Mouse (Mus musculus): ENCODE measurements at regions not wholly inside any gene's neighbourhood (a gene's known extent, or its start where the extent isn't known, plus 50 kb on each side); places are given as distances from the start of the nearest gene placed in this dataset.
"Not testable (repeated sequence)": the region's sequence is repeated elsewhere in the genome, so short reads cannot be mapped to it uniquely, and the experiment has no call there.

DNA sequence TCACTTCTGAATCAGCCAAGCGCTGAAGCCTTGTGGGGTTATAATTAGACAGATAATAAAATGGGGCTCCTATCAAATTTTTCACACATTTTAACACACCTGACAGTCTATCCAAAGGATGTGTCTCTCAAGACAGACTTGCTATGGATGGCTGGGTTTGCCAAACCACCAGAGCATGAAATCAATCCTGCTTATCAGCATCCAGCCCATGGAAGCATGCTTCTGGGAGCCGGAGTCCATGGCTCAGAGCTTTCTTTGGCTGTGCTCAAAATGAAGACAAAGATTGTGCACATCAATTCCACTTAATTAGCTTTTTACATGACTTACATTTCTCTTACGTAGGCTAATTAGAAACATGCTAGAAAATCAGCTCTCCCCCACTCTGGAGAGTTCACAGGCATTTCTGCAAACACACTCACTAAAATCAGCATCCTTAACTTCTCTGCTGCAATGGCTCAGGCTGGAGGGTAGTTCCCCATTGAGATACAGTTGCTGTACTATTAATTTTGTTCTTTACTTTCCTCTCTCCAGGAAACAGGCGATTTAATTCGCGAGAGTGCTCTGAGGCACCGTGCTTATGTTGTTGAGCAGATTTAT lies 135.6 kb downstream of the Fam174a start:
- H3K9me3 ChIP-seq (ENCODE audit: low read length) = no peaks in the 10 kb centered on the region
- no peaks in the 10 kb centered on the region for H3K36me3 ChIP-seq (ENCODE audit: insufficient read depth, low read length)
- no peaks in the 10 kb centered on the region for H3K4me1 ChIP-seq (ENCODE audit: insufficient read depth, low read length)
- no peak overlapping the region for H3K27ac ChIP-seq (ENCODE audit: low read depth, low read length)
- H3K9ac ChIP-seq (replicated peaks; ENCODE audit: low read length, poor library complexity, severe bottlenecking) = no peak overlapping the region
- TF ChIP-seq CTCF (IDR thresholded peaks at IDR 0.05) = no peak
- ATAC-seq (ENCODE audit: low FRiP score) (no peak), DNase-seq (ENCODE audit: low spot score) (peak; percentile 22)
- no peaks in the 10 kb centered on the region for H3K27me3 ChIP-seq (ENCODE audit: insufficient read depth, low read length)
- H3K4me2 ChIP-seq (ENCODE audit: low read depth, low read length, poor library complexity, severe bottlenecking) = no peak overlapping the region
- no peak overlapping the region for H3K4me3 ChIP-seq (ENCODE audit: low read depth, low read length)
- 69% methylated on average over 7 of the region's 7 CpGs for WGBS

DNA sequence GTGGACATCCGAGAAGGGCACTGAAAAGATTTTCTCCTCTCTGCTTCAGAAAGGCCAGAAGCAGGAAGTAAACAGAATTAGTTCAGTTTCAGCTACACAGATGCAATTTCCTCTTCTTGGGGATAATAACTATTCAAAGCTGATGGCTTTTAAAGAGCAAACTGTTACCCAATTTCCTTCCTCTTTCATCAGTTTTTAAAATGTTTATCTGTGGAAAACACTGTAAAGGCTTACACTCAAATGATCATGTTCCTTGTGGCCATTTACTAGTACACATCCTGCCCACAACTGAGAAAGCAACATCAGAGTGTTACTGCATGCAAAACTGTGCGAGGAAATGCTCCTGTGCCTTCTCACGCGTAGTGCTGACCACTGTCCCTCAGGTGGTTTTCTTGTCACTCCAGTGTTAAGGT lies 137.5 kb downstream of the Fam174a start:
- H3K4me3 ChIP-seq (ENCODE audit: low read depth, low read length) = no peak overlapping the region
- ATAC-seq (ENCODE audit: low FRiP score) (no peak), DNase-seq (ENCODE audit: low spot score) (no peak)
- no peak overlapping the region for H3K4me2 ChIP-seq (ENCODE audit: low read depth, low read length, poor library complexity, severe bottlenecking)
- H3K9me3 ChIP-seq (ENCODE audit: low read length) = no peaks in the 10 kb centered on the region
- TF ChIP-seq CTCF (IDR thresholded peaks at IDR 0.05) = no peak
- WGBS = 80% methylated on average over 4 of the region's 4 CpGs
- H3K9ac ChIP-seq (replicated peaks; ENCODE audit: low read length, poor library complexity, severe bottlenecking) = no peak overlapping the region
- no peaks in the 10 kb centered on the region for H3K27me3 ChIP-seq (ENCODE audit: insufficient read depth, low read length)
- H3K36me3 ChIP-seq (ENCODE audit: insufficient read depth, low read length) = no peaks in the 10 kb centered on the region
- no peaks in the 10 kb centered on the region for H3K4me1 ChIP-seq (ENCODE audit: insufficient read depth, low read length)
- no peak overlapping the region for H3K27ac ChIP-seq (ENCODE audit: low read depth, low read length)

DNA sequence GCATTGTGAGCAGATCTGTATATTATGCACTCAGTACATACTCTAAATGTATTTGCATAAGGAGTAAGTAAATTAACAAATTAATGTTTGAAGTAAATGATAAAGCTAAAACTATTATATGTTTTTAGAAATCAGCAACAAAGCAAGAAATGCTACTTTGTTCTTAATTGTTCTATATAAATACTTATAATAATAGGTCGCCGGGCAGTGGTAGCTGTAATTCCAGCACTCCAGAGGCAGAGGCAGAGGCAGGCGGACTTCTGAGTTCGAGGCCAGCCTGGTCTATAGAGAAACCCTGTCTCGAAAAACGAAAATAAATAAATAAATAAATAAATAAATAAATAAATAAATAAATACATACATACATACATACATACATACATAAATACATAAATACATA lies 138.3 kb downstream of the Fam174a start:
- peak; percentile 55 for DNase-seq (ENCODE audit: low spot score)
- not testable (repeated sequence) for H3K4me1 ChIP-seq (ENCODE audit: insufficient read depth, low read length); H3K27ac ChIP-seq (ENCODE audit: low read depth, low read length); H3K4me2 ChIP-seq (ENCODE audit: low read depth, low read length, poor library complexity, severe bottlenecking); H3K4me3 ChIP-seq (ENCODE audit: low read depth, low read length); H3K36me3 ChIP-seq (ENCODE audit: insufficient read depth, low read length); H3K27me3 ChIP-seq (ENCODE audit: insufficient read depth, low read length); H3K9ac ChIP-seq (replicated peaks; ENCODE audit: low read length, poor library complexity, severe bottlenecking); H3K9me3 ChIP-seq (ENCODE audit: low read length)
- ATAC-seq (ENCODE audit: low FRiP score) = peak; percentile 71; the same call in 1 of the 2 replicates
- WGBS = 80% methylated on average over 6 of the region's 6 CpGs

DNA sequence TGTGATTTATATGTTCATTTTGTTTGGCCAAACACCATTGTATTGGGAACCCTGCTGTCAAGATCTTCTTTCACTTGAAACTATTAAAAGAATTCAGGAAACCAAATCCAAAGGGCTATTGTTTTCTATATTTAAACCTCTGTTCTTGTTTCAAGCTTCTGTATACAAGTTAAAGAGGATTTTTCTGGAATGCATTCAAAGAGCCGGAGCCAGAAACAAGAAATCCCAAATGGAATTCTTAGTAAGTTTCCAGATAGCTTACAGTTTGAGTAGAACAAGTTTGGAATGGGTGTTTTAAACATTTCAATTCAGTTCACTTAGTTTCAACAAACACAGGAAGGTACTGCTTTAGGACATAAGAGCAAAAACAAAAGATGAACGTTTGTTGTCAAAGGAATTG lies 140.8 kb downstream of the Fam174a start:
- H3K4me2 ChIP-seq (ENCODE audit: low read depth, low read length, poor library complexity, severe bottlenecking) = no peak overlapping the region
- no peak overlapping the region for H3K9ac ChIP-seq (replicated peaks; ENCODE audit: low read length, poor library complexity, severe bottlenecking)
- no peak overlapping the region for H3K4me3 ChIP-seq (ENCODE audit: low read depth, low read length)
- no peaks in the 10 kb centered on the region for H3K36me3 ChIP-seq (ENCODE audit: insufficient read depth, low read length)
- no peak for TF ChIP-seq CTCF (IDR thresholded peaks at IDR 0.05)
- no peak overlapping the region for H3K27ac ChIP-seq (ENCODE audit: low read depth, low read length)
- no peaks in the 10 kb centered on the region for H3K9me3 ChIP-seq (ENCODE audit: low read length)
- ATAC-seq (ENCODE audit: low FRiP score) (no peak), DNase-seq (ENCODE audit: low spot score) (no peak)
- 43% methylated on average over 2 of the region's 2 CpGs for WGBS
- no peaks in the 10 kb centered on the region for H3K27me3 ChIP-seq (ENCODE audit: insufficient read depth, low read length)
- no peaks in the 10 kb centered on the region for H3K4me1 ChIP-seq (ENCODE audit: insufficient read depth, low read length)

- Histone ChIP-seq H3K4me1 (ENCODE audit: insufficient read depth, low read length) (no peaks in the 10 kb centered on the region), H3K27ac (ENCODE audit: low read depth, low read length) (no peak overlapping the region), H3K9ac (replicated peaks; ENCODE audit: low read length, poor library complexity, severe bottlenecking) (no peak overlapping the region), H3K4me3 (ENCODE audit: low read depth, low read length) (no peak overlapping the region), H3K9me3 (ENCODE audit: low read length) (no peaks in the 10 kb centered on the region), H3K4me2 (ENCODE audit: low read depth, low read length, poor library complexity, severe bottlenecking) (no peak overlapping the region), H3K27me3 (ENCODE audit: insufficient read depth, low read length) (no peaks in the 10 kb centered on the region), H3K36me3 (ENCODE audit: insufficient read depth, low read length) (no peaks in the 10 kb centered on the region)
- DNase-seq (ENCODE audit: low spot score) (no peak), ATAC-seq (ENCODE audit: low FRiP score) (no peak)
- no peak for TF ChIP-seq CTCF (IDR thresholded peaks at IDR 0.05)
- 90% methylated on average over 1 of the region's 1 CpGs for WGBS
Observed at GRCm38 (mm10) chr1:95459355-95459754, 145.9 kb downstream of the Fam174a start.

DNA sequence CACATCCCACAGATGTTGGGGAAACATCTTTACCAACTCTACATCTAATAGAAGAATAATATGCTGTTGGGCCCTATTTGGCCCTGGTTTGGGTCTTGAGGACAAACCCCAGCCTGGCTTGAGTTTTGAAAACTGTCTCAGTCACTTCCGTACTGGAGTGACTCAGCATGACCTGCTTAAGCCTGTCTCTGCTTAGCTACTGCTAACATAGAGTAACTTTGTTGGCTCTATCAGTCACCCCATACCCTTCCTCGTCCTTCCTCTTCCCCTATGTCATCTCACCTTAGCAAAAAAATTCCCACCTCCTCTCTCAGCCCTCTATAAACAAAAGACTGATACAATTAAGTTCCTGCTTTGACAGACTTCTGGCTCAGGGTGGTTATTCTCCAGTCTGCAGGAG lies 154.7 kb downstream of the Fam174a start:
- H3K4me2 ChIP-seq (ENCODE audit: low read depth, low read length, poor library complexity, severe bottlenecking) = no peak overlapping the region
- H3K4me1 ChIP-seq (ENCODE audit: insufficient read depth, low read length) = no peaks in the 10 kb centered on the region
- no peak for TF ChIP-seq CTCF (IDR thresholded peaks at IDR 0.05)
- no peak overlapping the region for H3K4me3 ChIP-seq (ENCODE audit: low read depth, low read length)
- H3K9ac ChIP-seq (replicated peaks; ENCODE audit: low read length, poor library complexity, severe bottlenecking) = no peak overlapping the region
- no peaks in the 10 kb centered on the region for H3K9me3 ChIP-seq (ENCODE audit: low read length)
- 71% methylated on average over 2 of the region's 2 CpGs for WGBS
- DNase-seq (ENCODE audit: low spot score) (no peak), ATAC-seq (ENCODE audit: low FRiP score) (no peak)
- H3K27me3 ChIP-seq (ENCODE audit: insufficient read depth, low read length) = no peaks in the 10 kb centered on the region
- H3K36me3 ChIP-seq (ENCODE audit: insufficient read depth, low read length) = no peaks in the 10 kb centered on the region
- no peak overlapping the region for H3K27ac ChIP-seq (ENCODE audit: low read depth, low read length)

Measured in midbrain, postnatal 0 days (tissue).